Mouse (Mus musculus): ENCODE results near the gene Ddx23. TPM values are rescaled to one million over a fixed set of nuclear protein-coding genes. Genes with fewer than 3 reads are reported as not detected.

Gene Ddx23
- 10 to 100 TPM; 77.3 to 95.7 (median 87.1) TPM for total RNA-seq (2022)

DNA sequence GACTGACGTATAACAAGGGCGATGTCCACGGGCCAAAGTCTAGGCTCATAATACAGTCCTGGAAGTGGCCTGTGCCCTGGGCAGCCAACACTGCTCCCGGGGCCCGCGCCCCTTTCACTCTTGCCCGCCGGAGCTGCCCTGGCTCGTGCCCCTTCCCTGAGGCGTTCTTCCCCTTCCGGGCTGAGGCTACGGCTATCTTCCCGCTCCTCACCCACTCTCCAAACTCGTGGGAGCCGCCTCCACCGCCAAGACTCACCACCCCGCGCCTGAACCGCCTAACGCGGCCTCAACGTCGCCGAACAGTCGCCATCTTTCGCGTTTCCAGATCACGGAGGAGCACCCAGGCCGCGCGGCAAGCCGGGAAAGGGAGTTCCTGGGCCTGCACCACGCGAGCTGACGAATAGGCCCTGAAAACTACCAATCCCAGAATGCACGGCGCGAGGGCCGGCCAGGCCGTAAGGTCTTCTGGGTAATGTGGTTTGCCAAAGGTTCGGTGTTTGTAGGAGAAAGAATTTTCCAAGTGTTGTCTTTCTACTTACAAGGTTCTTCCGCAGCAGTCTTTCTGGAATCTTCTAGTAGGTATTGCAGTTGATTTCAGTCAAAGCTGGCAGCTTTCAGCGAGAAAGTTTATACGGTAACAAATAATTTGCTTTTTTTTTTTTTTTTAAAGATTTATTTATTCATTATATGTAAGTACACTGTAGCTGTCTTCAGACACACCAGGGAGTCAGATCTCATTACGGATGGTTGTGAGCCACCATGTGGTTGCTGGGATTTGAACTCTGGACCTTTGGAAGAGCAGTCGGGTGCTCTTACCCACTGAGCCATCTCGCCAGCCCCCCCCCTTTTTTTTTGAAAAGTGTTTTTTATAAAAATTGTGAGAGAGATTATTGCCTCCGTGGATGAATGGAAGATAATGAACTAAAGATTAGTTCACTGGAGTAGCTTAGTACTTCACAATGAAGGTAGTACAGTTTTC is at the start of gene Ddx23:
Ddx23 (minus strand) TSS at position 328 of the 979 bp plus-strand sequence.
- peak; percentile 90 to 96 for DNase-seq (ENCODE audit: low spot score in 2 of 2)

- DNase-seq (ENCODE audit: low spot score in 2 of 2): no peak
Observed at GRCm38 (mm10) chr15:98710442-98710841, 47.7 kb upstream of the Ddx23 start.

- peak; percentile 81 to 88 for DNase-seq (ENCODE audit: low spot score in 2 of 2)
Observed at GRCm38 (mm10) chr15:98707766-98708372, 45.2 kb upstream of the Ddx23 start, which contains the start of gene Ccdc65. Ccdc65 (plus strand) TSS chr15:98708207.

GRCm38 (mm10) chr15:98704312-98704711 is 41.6 kb upstream of the Ddx23 start:
- no peak for DNase-seq (ENCODE audit: low spot score in 2 of 2)

DNA sequence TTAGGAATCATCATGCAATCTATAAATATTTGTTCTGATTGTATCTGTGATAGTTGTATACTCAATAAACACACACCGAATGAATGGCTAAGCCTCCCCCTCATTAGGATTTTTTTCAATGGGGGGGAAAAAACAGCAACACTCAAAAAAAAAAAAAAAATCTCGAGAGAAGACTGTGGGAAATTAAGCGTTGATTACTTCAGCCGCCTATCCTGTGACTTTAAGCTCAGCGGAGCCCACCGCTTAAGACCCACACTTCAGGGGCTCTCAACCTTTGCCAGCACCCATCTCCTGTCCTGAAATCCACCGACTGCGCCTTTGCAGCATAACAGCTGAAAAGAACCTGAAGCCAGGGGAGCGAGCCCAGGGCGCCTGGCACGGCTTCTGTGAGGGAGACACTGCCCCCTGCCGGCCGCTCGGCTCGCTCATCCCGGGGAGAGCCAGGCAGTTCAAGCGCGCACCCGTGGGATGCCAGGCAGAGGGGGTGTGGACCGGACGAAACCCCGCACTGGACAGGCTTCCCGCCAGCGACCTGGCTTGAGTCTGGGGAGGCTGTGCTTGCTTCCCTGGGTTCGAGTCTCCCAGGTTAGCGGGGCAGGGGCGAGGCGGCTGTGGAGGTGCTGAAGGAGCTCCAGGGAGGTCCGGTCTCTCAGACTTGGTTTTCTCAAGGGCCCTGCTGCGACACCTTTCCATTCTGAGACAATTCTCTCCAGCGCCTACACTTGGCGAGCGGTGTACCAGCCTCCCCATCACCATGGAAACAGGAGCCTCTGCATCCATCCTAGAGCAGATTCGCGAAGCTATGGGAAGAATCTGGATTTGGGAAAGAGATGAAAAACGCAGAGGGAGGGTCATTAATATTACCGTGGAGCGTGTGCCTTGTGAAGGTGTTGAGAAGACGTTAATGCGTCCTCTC is 36.8 kb upstream of the Ddx23 start:
- peak; percentile 87 to 91 for DNase-seq (ENCODE audit: low spot score in 2 of 2)

DNA sequence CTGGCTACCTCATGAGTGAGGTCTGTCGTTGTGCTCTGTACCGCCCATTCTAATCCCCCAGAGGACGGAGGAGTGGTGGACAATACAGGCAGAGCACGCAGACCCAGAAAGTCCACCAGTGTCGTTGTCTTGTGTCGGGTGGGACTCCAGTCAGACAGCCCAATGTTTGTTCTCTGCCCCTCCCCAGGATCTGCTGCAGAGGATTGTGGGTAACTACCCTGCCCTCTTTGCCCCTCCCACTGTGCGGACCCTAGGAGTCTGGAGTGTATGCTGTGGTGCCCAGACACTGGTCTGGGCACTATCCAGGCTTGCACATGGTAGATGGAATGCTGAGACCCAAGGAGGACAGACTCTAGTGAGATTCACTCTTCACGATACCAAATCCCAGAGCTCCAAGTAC is 33.5 kb upstream of the Ddx23 start:
- no peak for DNase-seq (ENCODE audit: low spot score in 2 of 2)

DNA sequence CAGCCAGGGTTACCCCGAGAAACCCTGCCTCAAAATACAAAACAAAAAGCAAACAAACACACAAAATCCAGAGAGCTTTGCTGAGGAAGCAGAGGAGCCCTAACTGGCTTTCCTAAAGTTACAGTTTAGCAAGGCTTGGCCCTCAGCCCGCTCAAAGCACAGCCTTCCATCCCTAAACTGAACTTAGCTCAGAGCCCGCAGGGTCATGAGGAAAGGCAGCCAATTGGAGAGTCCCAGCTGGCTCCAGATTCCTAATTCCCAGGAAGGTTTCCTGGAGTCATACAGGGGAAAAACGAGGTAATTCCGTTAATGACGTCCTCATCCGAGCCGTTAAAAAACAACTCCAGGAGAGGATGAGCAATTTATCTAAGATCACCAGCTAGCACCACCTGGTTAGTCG is 33.0 kb upstream of the Ddx23 start:
- DNase-seq (ENCODE audit: low spot score in 2 of 2): no peak

- no peak for DNase-seq (ENCODE audit: low spot score in 2 of 2)
Observed at GRCm38 (mm10) chr15:98692171-98692715, 29.5 kb upstream of the Ddx23 start.

DNA sequence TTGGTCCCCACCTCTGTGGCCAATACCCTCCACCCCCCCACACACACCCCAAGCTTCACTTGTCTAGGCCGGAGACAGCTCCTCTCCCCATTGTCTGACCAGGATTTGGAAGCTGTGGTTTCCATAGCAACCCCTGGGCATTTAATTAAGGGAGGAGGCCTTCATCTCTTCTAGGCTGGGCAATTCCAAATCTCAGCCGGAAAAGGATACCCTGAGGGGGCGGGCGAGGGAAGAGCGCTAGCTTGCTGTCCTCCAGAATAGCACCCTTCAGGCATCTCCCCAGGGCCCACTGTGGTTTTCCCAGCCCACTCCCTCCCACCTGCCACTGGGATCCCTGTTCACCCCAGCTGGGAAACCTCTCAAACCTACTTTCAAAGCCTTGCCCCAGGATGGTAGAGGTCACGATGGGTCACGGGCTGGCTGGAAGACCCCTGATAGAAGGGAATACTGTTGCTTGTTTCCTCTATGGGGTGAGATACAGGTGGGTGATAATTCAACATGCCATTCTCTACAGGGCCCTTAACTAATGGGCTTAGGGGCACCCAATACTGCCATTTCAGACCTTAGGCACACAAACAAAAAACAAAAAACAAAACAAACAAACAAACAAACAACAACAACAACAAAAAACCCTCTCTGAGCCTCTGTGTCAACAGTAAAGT is 28.9 kb upstream of the Ddx23 start:
- DNase-seq (ENCODE audit: low spot score in 2 of 2): no peak

- DNase-seq (ENCODE audit: low spot score in 2 of 2): no peak
Observed at GRCm38 (mm10) chr15:98689682-98690081, 27.0 kb upstream of the Ddx23 start.

DNA sequence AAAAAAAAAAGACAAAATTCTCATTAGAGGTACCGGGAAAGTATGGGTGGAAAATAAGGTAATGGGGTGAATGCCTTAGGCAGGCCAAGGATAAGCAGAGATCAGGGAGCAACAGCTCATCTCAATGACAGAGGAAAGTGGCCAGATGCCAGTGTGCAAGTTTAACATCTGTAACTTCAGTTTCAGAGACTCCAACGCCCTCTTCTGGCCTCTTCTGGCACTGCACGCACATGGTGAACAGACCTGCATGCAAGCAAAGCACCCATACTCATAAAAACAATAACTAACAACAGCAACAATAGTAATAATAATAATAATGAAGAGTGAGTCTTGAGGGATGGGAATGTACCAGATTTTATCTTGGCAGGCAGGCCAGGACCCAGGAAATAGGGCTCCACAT is 23.2 kb upstream of the Ddx23 start:
- no peak for DNase-seq (ENCODE audit: low spot score in 2 of 2)

GRCm38 (mm10) chr15:98683746-98684145 is 21.1 kb upstream of the Ddx23 start:
- no peak for DNase-seq (ENCODE audit: low spot score in 2 of 2)

DNA sequence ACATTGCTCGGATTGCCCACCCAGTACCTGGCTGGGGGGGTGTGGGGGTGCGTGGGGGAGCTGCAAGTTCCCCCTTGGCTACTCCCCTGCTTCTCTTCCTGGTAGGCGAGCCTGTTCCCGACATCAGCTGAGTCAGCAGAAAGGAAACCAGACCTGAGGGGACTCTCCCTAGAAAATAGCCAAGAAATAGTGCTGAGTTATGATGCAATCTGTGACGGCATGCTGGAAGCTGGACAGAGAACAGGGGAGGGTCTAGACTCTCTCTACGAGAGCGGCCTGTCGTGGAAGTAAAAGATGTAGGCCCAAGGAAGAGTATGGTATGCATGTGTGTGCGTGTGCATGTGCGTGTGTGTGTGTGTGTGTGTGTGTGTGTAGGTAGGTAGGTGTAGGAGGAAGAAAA is 20.5 kb upstream of the Ddx23 start:
- no peak for DNase-seq (ENCODE audit: low spot score in 2 of 2)

DNA sequence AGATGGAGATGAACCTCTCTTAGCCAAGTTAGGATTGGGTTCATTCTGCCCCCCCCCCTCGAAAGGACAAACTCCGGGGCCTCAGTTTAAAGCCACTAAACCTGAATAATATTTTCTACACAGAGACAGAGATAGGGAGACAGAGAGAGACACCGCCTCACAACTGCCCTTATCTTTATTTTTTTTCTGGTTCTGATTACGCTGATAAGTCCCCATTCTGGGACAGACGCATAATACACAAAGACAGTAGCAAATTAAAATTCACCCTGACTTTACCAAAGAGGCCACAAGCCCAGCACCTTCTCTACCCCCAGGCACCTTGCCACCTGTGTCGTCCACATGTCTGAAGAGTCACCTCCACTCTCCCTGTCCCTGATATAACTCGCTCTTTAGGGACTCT is 18.9 kb upstream of the Ddx23 start:
- DNase-seq (ENCODE audit: low spot score in 2 of 2): no peak

- no peak for DNase-seq (ENCODE audit: low spot score in 2 of 2)
Observed at GRCm38 (mm10) chr15:98680660-98681059, 18.0 kb upstream of the Ddx23 start.

DNA sequence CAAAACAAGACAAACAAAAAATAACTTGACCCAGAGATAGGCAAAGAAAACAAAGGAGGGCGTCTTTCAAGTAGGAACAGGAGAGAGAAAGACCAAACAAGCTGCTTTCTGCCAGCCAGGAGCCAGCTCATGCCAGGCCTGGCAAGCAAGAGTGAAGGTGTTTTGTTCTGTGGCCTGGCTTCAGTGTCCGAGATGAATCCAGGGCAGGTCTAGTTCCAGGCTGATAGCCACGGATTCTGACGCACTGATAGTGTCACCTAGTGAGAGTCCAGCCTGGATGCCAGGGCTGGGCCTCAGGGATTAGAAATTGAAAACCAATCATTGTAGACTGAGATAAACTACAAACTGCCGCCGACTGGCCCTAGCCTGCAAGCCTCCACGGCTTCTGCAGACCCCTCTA is 15.3 kb upstream of the Ddx23 start:
- no peak for DNase-seq (ENCODE audit: low spot score in 2 of 2)

- DNase-seq (ENCODE audit: low spot score in 2 of 2): peak; percentile 88 to 90
Observed at GRCm38 (mm10) chr15:98676940-98677728, 14.4 kb upstream of the Ddx23 start, which contains the start of gene Rnd1. Rnd1 (minus strand) TSS chr15:98677461.

DNA sequence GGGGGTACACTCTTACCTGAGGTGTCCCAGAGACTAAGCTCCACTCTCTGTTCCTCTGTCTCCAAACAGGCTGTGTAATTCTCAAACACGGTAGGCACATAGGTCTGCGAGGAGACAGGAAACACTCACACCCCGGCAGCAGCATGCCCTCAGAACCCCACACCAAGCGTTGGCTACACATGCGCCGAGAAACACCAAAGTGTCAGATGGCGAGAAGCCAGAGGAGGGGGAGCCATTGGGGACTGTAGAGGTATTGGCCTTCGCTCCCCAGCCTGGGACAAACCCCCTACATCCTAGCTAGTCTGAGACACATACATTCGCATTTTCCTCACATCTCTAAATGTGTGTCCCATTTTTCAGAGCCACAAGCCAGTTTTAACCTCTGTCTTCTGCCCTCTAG is 13.8 kb upstream of the Ddx23 start:
- no peak for DNase-seq (ENCODE audit: low spot score in 2 of 2)

GRCm38 (mm10) chr15:98675634-98676250 is 13.0 kb upstream of the Ddx23 start:
- DNase-seq (ENCODE audit: low spot score in 2 of 2): no peak

Measured in left cerebral cortex, adult 8-10 months (tissue).